Mouse (Mus musculus): ENCODE data around the gene Rap1gap2. TPM values are rescaled to one million over a fixed set of nuclear protein-coding genes. Genes with fewer than 3 reads are reported as not detected.

The Rap1gap2 gene
- polyA plus RNA-seq, 1 experiment: 4.7 TPM

DNA sequence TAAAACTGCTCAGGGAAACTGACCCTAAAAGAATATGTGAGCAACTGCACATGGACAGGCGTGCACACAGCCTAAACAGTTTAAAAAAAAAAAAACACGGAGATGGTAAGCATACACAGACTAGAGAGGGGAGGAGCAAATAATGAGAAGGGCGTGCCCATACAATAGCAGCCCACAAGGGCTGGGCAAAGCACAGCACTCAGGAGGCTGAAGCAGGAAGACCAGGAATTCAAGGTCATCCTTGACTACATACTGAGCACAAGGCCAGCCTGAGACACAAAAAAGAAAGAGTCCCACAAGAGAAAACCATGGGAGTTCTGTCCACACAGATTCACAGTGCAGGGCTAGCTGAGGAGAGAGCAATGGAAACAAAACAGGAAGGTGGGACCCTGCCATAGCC, 165.1 kb downstream of the Rap1gap2 start:
- TF ChIP-seq GATA1 (IDR thresholded peaks at IDR 0.05; ENCODE audit: low read length): no peak

DNA sequence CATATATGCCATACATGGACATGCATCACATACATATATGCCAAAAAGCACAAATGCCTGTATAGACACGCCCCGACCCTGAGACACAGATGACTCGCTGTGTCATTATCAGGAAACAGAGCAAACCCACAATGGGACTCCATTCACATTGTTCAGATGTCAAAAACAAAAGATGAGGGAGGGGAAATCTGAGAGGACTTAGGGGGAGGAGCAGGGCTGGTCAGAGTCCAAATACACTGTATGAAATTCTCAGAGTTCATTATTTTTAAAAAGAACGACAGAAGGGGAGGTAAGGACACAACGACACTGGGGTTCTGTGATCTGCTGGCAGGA, 166.8 kb downstream of the Rap1gap2 start:
- no peak for TF ChIP-seq GATA1 (IDR thresholded peaks at IDR 0.05; ENCODE audit: low read length)

DNA sequence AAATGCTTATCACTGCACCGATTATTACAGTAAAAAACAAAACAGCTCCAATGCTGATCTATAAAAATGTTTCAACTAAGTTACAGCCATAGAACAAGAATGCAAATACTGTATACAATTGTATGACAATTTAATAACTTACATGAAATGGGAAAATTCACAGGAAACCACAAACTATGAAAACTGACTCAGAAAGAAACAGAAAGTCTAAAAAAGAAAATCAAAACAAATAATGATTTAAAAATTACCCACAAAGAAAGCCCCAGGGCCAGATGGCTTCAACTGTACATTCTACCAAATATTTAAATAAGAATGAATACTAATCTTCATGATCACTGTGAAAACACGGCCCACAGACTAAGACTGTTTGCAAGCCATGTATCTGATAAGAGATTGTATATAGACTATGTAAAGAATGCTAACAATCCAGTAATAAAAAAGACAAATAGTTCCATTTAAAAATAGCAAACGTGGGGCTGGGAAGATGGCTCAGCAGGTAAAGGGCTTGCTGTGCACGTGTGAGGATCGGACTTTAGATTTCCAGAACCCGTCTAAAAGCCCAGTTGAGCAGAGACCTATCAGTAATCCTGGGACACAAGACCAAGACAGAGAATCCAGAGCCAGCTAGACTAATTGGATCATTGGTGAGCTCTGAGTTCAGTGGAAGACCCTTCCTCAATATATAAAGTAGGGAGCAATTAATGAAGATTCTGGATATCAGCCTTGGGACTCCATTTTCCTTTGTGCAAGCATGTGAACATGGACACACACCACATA, 167.4 kb downstream of the Rap1gap2 start:
- no peak for TF ChIP-seq GATA1 (IDR thresholded peaks at IDR 0.05; ENCODE audit: low read length)

DNA sequence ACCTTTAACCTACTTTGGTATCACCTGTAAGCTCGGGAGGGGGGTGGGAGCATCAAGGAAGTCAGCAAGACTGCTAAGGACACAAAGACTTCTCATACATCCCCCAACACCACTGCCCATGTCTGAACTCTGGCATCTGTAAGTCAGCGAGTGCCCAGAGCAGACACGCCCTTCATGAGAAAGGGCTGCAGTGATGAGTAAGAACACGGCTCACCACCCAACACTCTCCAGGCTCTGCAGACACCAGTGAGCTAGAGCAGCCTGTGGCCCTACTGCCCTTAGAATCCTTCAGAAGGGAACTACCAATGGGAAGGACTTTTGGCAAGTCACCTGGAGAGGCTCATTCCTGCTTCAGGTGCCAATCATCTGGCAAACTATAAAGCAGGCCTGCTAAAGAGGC, 168.3 kb downstream of the Rap1gap2 start:
- no peak for TF ChIP-seq GATA1 (IDR thresholded peaks at IDR 0.05; ENCODE audit: low read length)

DNA sequence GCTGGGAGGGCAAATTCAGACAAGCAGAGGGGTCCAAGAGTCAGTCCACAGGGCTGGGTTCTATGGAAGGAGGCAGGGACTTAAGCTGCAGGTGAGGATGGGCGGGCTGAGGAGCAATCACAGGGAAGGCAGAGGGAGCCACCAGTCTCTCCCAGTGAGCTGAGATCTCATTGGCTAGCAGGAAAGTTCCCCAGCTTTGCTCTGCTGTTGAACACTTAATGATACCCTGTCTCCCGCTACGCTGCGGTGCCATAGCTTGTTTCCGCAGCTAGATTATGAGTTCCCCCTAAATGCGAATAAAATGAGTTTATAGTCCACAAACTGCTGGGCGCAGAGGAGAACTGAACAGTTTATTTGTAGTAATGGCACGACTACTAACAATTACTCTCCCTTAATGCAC, 170.6 kb downstream of the Rap1gap2 start:
- no peak for TF ChIP-seq GATA1 (IDR thresholded peaks at IDR 0.05; ENCODE audit: low read length)

DNA sequence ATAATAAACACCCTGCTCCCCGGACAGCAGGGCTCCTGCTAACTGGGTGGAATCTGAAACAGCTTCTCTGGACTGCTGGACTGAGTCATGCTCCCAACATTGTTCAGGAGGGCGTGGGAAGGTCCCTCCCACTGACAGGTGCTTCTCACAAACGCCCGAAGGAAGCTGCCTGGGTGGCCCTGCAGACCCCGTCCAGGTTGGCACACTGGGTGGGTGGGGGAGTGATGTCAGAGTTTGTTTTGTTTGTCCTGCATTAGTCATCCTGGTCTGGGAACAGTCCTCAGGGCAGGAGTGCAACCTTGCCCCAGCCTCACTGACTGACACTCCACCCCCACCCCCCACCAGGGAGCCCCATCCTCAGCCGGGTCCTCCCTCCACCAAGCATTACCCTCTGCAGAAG, 171.5 kb downstream of the Rap1gap2 start:
- TF ChIP-seq GATA1 (IDR thresholded peaks at IDR 0.05; ENCODE audit: low read length): no peak

DNA sequence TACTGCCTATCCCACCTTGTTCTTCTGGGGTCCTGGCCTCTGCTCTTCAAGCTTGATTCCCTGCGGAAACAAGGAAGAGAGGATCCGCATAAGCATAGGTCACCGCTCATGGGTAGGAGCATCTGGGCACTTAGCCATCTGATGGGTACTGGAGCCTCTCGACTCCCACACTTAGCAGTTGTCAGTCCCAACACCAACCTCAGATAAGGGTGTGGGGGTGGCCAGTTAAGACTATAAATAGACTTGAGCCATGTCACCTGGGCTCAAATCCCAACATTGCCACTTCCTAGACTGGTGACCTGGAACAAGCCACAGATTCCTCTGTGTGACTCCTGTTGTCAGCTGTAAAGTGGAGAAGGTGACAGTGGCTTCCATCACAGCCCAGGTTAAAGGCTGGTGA, 172.5 kb downstream of the Rap1gap2 start:
- no peak for TF ChIP-seq GATA1 (IDR thresholded peaks at IDR 0.05; ENCODE audit: low read length)

DNA sequence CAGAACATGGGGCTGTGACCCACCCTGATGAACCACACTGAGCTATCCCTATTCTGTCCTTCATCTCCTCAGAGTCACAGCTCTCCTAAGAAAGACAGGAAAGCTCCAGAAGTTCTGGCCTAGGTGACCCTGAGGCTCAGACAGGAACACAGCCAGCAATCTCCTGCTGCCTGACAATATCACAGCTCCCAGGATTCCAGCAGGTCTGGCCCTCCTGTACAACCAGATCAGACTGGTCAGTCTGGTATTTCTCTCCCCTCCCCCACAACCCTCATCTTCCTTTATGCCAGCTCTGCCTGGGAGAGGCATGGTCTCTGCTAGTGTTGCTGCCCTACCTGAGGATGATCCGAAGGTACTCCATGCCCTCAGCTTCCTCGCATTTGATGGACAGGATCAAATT, 175.3 kb downstream of the Rap1gap2 start:
- TF ChIP-seq GATA1 (IDR thresholded peaks at IDR 0.05; ENCODE audit: low read length): no peak

DNA sequence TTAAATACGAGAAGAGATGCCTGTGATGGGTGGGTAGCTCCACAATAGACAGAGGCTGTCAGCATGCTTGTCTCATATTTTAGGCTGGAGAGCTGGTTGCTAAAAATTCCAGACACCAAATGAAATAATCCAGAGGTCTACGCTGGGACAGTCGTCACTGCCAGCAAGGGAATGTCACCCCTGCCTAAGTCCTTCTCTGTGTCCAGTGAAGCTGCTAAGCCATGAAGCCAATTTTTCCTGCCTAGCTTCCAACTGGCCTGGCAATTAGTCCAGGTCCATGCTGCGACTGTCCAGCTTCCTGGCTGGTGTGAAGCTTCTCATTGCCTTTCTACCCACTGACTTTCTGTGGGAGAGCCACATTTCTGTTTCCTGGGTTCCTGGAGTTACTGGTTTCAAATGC, 177.7 kb downstream of the Rap1gap2 start:
- TF ChIP-seq GATA1 (IDR thresholded peaks at IDR 0.05; ENCODE audit: low read length): no peak

DNA sequence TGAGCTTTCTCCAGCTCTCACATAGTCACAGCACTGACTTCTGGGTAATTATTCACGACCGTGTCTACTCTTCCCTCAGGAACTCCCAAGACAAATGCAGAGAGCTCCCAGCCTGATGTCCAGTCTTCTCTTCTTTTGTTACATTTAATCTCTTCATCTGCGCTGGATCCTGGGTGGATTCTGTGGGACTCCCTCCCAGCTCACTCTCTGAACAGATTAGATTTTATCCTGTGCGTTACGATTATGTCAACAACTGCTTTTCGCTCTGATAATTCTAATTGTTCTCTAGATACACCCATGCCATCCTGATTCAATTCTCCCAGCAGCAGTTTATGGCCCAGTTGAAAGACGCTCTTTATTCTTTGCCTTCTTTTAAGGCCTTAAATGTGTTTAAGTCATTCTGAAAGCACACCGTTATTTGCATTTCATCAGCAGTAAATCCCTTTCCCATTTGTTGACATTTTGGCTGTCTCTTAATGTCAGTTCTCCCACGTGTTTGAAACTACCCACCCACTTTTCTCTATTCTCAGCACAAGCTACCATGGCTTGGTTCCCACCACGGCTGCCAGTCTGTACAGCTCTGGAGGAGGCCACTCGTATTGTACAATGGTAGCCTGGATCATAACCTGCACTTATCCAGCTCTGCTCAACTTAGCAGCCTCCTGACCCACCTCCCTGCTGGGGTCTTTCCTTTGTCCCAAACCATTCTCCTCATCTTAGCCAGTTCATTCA, 180.8 kb downstream of the Rap1gap2 start:
- TF ChIP-seq GATA1 (IDR thresholded peaks at IDR 0.05; ENCODE audit: low read length): no peak

DNA sequence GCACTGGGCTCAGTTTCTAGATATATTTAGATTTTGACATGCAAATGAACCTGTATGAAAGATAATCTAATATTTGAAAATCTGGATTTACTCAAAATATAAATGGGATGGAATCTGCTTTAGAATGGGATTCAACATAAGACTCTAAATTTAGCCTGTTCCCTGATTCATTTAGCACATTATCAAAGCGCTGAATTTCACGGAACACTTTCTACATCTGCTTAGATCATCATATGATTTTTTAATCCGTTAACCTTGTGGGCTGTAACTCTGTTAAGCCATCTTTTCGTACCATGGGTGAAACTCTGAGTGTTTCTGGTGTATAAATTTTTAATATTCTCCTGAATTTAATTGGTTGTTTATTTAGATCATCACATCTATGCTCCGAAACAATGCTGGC, 184.4 kb downstream of the Rap1gap2 start:
- no peak for TF ChIP-seq GATA1 (IDR thresholded peaks at IDR 0.05; ENCODE audit: low read length)

DNA sequence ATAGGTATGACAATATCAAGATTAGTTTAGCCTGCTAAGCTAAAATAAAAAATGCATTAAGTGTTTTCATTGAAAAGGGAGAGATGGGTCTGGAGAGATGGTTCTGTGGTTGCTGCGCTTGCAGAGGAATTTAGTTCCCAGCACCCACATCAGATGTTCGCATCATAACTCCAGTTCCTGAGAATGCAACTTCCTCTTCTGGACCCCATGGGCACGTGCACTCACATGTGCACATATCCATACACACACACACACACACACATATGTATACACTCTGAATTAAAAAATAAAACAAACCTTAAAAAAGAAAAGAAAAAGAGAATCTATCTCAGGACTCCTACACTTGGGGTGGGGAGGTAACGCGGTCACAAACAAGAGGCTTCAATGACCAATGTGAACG, 188.7 kb downstream of the Rap1gap2 start:
- TF ChIP-seq GATA1 (IDR thresholded peaks at IDR 0.05; ENCODE audit: low read length): no peak

DNA sequence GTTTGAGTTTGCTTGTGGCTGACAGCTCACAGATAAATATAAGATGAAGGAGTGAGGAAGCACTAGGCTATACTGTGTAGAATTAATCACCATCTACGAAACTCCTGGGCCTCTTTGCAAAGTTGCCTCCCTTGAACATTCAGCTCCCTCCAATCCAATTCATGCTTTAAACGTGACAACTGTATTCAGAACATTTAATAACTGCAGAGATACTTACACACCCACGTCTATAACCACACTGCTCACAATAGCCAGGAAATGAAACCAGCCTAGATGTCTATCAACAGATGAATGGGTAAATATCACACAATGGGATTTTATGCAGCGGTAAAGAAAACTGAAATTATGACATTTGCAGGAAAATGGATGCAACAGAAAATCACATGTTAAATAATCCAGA, 189.6 kb downstream of the Rap1gap2 start:
- TF ChIP-seq GATA1 (IDR thresholded peaks at IDR 0.05; ENCODE audit: low read length): no peak

DNA sequence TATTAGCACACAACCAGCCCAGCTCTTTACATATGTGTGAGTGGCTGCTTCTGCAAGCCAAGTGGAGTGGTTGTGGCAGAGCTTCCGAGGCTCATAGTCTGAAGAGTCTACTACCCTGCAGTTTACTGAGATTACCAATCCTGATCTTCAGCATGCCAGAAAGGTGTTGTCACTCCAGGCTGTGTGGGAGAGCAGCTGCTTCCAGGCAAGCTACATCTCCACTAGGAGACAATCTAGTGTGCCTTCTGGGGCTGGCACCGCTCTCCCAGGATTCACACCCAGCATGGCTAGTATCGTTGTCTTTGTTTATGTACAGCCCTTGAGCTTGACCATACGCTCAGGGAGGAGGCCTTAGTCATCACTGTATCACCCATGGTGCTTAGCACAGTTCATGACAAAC, 191.1 kb downstream of the Rap1gap2 start:
- no peak for TF ChIP-seq GATA1 (IDR thresholded peaks at IDR 0.05; ENCODE audit: low read length)

DNA sequence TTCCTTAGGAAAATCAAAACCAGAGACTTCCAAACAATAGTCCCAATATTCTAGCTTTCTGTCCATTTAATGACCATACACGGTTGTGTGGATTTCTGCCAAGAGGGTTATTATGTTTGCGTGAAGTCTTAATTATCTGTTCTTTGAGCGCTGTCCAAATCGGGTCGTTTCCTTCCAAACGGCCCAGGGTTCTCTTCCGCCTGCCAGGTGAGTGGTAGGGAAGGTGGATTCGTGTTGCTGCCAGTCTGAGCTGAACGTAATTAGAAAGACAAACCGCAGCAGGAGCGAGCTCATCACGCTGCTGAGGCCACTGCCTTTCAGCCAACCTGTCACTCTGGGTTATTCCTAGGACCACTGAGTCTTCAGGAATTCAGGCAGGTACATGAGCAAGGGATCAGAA, 195.0 kb downstream of the Rap1gap2 start:
- no peak for TF ChIP-seq GATA1 (IDR thresholded peaks at IDR 0.05; ENCODE audit: low read length)

DNA sequence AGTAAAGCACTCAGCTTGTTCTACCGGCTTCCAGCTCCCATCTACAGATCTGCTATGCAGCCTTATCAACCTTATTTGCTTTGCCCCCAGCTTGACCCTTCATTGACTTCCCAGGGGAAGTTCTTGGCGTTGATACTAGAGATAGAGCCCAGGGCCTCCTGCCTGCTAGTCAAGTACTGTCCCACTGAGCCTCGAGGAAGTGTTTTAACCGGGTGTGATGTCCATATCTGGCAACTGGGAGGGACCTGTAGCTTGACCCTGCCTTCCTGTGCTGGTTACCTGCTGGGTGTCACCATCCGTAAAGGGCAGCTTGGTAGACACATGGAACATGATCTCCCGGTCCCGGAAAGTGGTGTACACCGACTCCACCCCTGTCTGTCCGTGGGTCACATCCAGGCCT, 196.6 kb downstream of the Rap1gap2 start:
- no peak for TF ChIP-seq GATA1 (IDR thresholded peaks at IDR 0.05; ENCODE audit: low read length)

DNA sequence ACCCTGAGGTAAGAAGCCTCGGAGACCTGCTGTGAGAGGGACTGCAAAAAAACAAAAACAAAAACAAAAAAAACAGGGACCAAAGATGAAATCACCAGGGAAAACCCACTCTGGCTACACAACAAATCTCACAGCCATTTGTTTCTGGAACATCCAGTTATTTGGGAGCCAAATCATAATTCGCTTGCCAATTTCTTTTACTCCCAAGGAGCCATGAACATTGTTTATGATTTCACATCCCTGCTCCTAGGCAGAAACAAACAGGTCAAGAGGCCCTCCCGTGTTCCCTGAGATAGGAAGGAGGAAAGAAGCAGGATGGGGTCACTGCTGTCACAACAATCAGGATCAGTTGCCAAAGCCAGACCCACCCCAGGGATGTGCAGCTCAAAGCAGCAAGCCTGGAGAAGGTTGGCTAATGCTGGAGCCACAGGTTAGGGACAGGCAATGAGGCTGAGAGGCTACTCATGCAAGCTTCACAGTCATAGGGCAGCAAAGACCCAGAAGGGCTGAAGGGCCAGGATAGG, 197.2 kb downstream of the Rap1gap2 start:
- no peak for TF ChIP-seq GATA1 (IDR thresholded peaks at IDR 0.05; ENCODE audit: low read length)
